Mouse (Mus musculus): ENCODE measurements around the gene Car5a.
A peak's percentile ranks its signal among the peaks of the same experiment; 100 is the strongest.

Gene Car5a

GRCm38 (mm10) chr8:121934923-121935322 lies 9.8 kb downstream of the Car5a start:
- DNase-seq (ENCODE audit: low read depth): no peak

DNA sequence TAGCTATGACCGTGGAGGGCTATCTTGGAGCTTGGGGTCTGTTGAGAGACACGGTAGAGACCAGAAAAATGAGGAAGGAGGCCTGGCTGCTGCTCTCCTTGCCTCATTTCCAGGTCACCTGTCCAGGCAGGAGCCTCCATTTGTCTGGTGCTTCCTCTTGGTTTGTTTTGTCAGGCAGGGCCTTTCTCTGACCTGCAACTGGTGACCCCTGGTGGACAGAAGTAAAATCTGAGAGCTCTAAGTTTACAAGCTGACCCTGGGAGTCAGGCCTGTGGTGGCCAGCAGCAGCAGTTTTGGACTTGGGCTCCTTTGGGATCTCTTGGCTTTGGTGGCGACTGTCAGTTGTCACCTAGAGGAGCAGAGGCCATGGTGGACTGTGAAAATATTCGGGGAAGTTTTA lies 10.2 kb downstream of the Car5a start:
- DNase-seq (ENCODE audit: low read depth): peak; percentile 71

- peak; percentile 74 for DNase-seq (ENCODE audit: low read depth)
These were observed 11.8 kb downstream of the Car5a start for GRCm38 (mm10) chr8:121932668-121933520.

DNA sequence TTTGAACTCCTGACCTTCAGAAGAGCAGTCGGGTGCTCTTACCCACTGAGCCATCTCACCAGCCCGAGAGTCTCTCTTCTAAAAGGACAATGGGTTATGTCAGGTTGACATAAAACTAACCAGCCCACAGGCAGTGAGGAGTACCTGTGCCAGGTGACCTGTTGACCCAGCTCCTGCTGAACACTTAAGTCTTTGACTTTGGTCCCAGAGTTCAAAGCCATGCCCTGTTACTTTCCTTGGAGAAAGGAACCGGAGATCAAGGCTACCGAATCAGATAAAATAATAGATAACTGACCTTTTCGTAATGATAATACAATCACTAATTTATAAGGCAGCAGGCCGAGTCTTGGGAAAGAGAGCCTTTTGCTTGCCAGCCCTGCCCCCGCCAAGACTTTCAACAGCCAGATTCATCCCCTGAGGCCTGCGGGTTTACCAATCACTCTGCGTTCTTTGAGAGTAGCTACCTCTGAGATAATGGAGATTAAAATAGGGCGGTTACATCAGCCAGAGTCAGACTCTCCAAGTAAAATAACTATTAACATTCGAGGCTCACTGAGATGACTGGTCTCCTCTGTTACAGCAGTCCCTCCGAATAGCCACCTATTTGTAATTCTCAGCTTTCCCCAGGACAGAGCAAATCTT lies 12.6 kb downstream of the Car5a start:
- DNase-seq (ENCODE audit: low read depth): peak; percentile 88

- DNase-seq (ENCODE audit: low read depth): no peak
These were observed 13.1 kb downstream of the Car5a start for GRCm38 (mm10) chr8:121931571-121931970.

DNA sequence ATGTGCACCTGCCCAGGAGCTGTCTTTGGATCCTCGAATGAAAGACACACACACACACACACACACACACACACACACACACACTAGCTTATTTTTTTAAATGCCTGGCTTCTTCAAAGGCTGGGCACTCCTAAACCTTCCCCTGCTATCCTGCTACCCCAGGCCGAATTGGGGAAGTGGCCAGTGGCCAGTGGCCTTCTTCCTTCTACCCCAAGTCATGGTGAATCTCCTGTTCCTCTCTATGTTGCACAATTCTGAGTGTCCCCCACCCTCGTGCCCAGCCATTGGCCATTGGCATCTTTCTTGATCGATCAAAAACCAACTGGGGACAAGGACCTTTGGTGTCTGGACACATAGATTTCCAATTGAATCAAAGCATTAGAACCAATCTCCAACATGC lies 14.7 kb downstream of the Car5a start:
- DNase-seq (ENCODE audit: low read depth): no peak

GRCm38 (mm10) chr8:121927316-121927715 lies 17.4 kb downstream of the Car5a start:
- peak; percentile 83 for DNase-seq (ENCODE audit: low read depth)

- DNase-seq (ENCODE audit: low read depth): no peak
These were observed 18.4 kb downstream of the Car5a start for GRCm38 (mm10) chr8:121926266-121926665.

DNA sequence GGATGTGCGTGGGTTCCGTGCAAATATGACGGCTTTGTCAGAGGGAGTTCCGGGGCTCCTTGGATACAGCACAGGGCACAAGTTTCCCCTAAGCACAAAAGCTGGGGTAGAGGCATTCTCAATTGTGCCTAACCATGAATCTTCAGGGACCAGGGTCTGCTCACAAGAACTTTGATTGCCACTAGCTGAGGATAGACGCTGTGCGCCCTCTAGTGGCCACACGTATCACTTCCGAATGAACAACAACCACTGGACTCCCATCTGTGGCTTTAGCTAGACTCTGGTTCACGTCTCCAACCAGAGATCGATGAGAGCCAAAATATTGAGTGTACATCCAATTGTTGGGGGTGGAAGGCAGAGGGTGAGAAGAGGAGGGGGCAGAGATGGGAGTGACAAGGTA lies 19.1 kb downstream of the Car5a start:
- peak; percentile 92 for DNase-seq (ENCODE audit: low read depth)

- no peak for DNase-seq (ENCODE audit: low read depth)
These were observed 20.0 kb downstream of the Car5a start for GRCm38 (mm10) chr8:121924681-121925080.

DNA sequence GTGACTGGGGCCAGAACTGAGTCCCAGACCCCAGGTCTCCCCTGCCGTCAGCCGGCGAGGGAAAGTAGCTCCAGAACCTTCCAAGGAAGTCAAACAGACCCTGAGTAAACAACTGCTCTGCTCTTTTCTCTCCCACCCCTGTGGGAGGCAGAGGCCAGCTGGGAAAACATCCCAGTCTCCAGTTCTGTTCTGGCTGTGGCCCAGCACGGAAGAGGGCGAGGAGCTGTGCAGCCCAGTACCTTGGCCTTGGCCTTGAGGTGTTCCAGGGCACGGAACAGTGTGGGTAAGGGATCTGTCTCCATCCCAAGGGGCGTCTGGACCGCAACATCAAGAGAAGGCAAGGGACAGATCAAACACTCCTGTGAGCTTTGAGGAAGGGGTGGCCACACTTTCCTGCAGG lies 22.6 kb downstream of the Car5a start:
- DNase-seq (ENCODE audit: low read depth): peak; percentile 75

- no peak for DNase-seq (ENCODE audit: low read depth)
These were observed 23.1 kb downstream of the Car5a start for GRCm38 (mm10) chr8:121921582-121921981.

DNA sequence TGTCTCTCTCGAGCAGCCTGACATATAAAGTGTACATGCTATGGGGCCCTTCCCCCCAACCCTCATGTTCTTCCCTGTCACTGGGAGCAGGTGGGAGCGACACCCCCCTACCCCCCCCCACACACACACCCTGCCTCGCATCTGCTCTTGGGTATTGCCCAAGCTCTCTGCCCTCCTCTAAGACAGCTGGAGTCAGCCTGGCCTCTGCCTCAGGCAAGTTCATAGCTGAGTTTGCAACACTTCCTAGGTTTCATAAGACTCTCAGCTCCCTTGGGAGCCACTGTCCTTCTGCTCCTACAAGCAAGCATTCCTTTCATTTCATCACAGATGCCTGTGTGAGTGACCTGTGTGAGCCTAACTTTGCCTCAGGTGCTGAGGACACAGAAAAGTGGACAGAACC lies 25.0 kb downstream of the Car5a start:
- peak; percentile 87 for DNase-seq (ENCODE audit: low read depth)

DNA sequence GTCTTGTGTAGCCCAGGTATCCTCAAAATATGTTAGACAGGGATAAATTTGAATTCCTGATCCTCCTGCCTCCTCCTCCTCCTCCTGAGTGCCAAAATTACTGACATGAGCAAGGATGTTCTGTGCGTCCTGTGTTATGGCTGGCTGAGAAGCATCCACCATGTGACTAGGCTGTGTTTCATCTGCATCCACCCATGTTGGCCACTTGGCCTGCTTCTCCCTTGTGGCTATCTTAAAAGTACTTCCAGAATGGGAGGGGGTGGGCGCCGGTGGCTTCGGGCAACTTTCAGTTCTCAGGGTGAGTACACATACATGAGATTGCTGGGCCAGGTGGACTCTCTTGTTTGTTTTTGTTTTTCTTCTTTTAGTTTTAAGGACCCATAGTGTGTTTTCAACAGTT lies 25.5 kb downstream of the Car5a start:
- no peak for DNase-seq (ENCODE audit: low read depth)

DNA sequence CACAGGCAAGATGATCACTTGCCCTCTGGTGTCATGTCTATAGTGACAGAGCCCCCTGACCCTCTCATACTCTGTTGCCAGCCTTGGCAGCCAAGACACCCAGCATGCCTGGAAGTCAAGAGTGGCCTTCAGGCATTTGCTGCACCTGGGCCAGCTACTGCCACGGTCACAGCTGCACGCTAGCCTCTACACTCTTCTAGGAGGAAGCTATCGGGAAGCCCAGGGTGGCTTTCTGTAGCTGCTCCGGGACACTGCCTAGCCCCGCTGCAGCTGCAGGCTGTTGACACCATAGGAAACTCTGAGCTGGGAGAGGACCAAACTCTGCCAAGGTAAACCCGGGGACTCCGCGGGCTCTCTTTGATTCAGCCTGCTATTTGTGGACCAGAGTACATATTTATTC lies 31.3 kb downstream of the Car5a start:
- DNase-seq (ENCODE audit: low read depth): no peak

GRCm38 (mm10) chr8:121912831-121913230 lies 31.9 kb downstream of the Car5a start:
- DNase-seq (ENCODE audit: low read depth): no peak

GRCm38 (mm10) chr8:121911987-121912386 lies 32.7 kb downstream of the Car5a start:
- DNase-seq (ENCODE audit: low read depth): no peak

DNA sequence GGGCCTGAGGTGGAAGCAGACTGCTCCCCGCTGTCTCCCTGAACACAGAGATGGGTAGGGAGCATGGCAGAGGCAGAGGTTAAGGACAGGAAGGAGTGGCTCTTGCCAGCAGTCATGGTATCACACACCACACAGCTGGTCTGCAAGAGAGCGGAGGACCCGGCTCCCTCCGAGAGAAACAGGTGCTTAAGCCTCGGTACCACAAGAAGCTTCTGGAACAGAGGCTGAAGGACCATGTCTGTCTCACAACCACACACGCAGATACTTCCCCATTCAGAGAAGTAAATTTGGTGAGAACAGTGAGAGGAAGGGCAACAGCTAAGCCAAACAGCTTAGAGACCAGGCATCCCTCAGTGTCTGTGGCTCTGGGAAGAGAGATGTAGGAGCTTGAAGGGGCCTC lies 33.3 kb downstream of the Car5a start:
- DNase-seq (ENCODE audit: low read depth): no peak

DNA sequence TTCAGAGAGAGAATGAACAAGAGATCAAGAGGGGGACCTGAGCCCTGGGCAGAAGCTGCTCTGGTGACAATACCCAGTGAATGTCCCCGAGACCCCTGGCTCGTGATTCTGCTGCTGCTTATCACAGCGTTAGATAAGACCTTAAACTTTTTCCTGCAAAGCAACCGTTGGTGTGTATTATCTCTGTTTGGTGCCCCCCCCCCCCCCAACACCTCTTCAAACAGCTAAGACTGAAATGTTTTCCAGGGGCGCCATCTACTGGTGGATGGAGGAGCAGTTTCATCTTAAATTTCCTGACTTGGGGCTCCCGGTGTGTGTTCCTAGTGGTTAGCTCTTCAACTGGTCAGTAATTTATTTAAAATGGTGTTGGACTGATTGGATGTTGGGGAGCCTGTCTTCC lies 35.0 kb downstream of the Car5a start:
- DNase-seq (ENCODE audit: low read depth): peak; percentile 93

- no peak for DNase-seq (ENCODE audit: low read depth)
These were observed 35.6 kb downstream of the Car5a start for GRCm38 (mm10) chr8:121909148-121909541.

DNA sequence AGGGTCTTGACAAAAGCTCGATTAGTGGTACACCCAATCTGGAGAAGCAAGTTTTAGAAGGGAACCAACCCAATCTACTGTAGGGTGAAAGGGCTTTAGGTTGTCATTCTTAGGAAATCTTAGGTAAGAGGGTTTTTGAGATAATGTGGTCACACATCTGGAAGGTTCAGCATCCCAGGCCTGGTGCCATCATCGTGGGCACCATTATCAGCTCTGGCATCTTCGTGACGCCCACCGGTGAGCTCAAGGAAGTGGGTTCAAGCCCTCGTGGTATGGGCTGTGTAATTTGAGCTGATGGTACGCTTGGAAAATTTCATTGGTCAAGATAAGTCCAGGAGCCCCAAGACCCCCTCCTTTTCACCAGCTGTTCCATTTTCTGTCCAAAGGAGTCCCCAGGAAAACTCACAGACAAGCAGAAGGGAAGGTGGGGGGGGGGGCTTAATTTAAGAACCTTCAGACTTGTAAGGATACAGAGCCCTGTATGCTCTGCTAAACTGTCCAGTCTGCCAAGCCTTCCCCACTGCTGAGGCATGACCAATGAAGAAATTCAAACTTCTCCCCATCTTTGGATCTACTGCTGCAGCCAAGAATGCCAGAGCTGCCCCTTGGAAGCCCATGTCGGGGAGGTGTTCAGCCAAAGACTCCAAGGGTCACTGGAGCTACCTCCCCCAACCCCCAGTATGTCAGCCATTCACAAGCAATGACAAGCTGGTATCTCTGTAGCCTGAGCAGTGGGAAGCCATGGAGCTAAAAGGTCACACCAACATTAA lies 36.1 kb downstream of the Car5a start:
- no peak for DNase-seq (ENCODE audit: low read depth)

DNA sequence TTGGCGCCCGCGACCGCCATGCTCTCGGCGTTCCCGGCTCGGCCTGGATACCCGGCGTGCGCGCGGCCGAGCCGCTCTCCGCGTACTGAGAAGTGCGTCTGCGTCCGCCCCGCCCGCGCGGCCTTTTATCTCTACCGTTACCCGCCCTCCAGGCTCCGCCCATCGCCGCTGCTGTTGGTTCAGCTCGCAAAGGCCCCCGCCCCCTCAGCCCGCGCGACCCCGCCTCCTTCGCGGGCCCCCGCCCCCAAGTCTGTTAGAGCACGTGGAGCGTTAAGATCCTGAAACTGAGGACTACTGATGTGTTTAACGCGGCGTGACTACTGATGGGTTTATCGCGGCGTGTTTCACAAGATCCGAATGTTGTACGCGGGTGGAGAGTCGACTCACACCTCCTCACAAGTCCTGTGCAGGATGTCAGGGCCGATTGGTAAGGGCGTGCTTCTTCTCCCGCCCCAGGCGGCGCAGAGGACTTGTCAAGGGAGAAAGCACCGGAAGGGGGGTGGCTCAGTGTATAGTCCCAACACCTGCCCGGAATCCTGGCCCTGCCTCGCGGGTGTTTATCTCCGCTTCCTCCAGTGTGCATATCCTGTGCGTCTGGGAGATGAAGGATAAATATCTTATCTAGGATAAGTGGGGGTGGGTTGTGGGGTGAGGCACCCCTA lies 37.0 kb downstream of the Car5a start, which contains the start of gene Slc7a5:
Gene Slc7a5 (minus strand): TSS at position 108 of the 662 bp plus-strand sequence.
- DNase-seq (ENCODE audit: low read depth): peak; percentile 98

Data from NIH3T3 (cell line).